Mouse (Mus musculus) lung, postnatal 14 days (tissue): ENCODE results near the gene Irf2bp2.
"Not testable (repeated sequence)": the region's sequence is repeated elsewhere in the genome, so short reads cannot be mapped to it uniquely, and the experiment has no call there.

ENCODE experiments used
- DNase-seq: peaks from one replicate; pipeline ENCODE4 v3.0.0; 2021

Gene Irf2bp2

DNA sequence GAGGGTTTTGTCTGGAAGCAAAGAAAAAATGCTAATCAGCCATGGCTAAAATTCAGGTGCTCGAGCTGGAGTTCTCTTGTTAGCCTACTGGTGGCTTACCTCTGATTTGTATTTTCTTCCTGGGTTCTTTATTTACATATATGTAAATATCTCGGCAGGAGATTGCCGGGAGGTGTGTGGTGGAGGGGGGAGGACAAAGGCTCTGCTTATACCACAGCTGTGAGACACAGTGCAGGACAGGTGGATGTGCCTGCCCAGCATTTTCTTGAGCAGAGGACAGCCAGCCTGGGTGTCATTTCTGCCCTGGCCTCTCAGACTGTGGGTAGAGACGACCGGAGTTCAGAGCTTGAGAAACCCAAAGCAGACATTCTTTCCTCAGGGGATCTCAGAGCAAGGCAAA lies 7.5 kb upstream of the Irf2bp2 start:
- DNase-seq, result no peak

DNA sequence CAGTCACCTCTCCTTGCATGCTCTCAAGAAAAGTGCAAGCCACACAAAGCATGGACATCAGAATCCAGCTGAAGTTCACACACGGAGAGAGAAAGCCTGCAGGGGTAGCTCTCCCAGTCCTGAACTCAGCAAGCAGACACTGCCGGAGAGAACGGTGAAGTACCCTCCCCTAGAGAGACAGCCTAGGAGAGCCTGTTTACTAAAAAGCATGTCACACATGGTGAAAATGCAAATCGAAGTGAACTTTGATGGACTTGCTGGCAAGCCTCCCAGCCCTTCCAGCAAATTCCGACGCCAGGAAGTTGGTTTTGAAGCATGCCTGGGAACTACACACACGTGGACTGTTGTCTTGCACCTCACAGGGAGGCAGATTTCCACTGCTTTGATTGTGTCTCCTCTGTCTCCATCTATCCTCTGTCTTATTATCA lies 7.0 kb upstream of the Irf2bp2 start:
- DNase-seq, result peak; percentile 61

GRCm38 (mm10) chr8:126600388-126600787 lies 6.6 kb upstream of the Irf2bp2 start:
- not testable (repeated sequence) for DNase-seq

- no peak for DNase-seq
Measured at GRCm38 (mm10) chr8:126599297-126599696, 5.5 kb upstream of the Irf2bp2 start.

DNA sequence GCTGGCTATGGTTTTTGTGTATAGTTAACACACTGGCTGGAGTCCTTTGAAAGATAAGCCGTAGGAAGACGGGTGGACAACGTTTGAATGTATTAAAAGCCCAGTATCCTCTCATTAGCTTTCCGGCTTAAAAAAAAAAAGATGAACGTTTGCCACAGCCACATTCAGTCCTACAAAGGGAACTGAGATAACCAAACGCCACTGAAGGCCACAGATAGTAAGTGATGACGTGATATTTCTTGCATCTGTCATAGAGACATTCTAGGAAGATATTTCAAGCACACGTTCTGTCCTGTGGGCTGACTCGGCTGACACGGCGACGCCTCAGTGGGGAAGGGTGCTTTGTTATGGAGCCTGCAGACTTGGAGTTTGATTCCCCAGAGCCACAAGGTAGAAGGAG lies 4.4 kb upstream of the Irf2bp2 start:
- no peak for DNase-seq

GRCm38 (mm10) chr8:126596721-126597120 lies 2.9 kb upstream of the Irf2bp2 start:
- no peak for DNase-seq

GRCm38 (mm10) chr8:126596097-126596634 lies 2.4 kb upstream of the Irf2bp2 start:
- peak; percentile 92 for DNase-seq

DNA sequence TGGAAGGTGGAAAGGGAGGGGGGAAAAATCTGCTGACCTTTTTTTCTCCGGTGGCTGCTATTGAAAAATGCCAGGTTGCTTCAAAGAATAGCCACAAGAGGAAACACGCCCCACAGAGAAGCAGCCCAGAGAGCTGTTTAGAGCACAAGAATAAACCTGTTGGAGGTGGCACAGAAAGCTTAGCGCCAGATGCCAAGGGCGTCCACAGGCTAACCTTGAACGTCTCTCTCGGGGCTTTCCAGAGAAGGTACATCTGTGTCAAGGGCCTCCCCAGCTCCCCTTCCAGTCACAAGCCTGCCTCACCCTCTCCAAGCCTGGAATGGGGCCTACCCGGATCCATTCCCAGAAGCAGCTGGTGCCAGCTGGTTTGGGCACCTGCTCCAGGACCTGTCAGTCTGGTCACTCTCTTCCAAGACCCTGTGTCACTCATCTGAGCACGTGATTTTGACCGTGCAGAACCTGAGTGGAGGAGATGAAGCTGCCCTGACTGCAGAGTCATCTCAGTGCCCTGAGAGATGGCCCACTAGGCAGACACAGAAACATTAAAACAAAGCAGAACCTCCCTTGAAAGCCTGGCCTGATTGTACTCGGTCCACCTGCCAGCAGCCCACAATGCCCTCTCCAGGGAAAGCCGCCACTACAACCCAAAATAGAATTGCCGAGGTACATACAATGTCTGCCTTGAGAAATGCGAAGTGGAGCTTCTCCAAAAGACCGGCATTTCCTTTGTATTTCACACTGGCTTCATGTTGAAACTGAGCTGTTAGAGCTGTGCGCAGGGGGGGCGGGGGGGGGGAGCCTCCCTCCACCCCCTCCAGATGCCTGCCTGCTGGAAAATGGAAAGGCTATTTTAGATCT lies 1.6 kb upstream of the Irf2bp2 start:
- DNase-seq, result peak; percentile 76

DNA sequence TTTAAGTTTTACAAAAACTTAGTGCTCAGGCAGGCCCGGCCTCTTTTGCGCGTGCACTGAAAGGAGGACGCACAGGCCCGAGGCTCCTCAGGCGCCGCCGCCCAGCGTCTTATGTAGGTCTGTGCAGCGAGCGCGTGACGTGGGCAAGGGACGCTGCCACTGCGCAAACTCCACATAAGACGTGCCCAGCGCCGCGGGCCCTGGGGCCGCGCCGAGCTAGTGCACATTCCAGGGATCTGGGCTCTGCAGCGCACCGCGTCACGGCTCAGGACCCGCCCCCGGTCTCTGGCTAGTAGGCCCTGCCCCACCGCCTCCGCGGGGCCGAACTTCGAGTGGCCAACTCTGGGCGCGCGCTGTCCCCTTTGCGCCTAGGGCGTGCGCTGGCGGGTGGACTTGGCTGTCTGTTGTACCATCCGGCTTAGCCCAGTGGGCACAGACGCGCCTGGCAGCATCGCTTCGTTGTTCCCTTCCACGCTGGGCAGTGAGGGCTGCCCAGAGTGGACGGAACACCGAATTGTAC lies 755 bp upstream of the Irf2bp2 start:
- peak; percentile 98 for DNase-seq

GRCm38 (mm10) chr8:126592771-126593571 lies 815 bp downstream of the Irf2bp2 start:
- DNase-seq, result peak; percentile 49

- no peak for DNase-seq
Measured at GRCm38 (mm10) chr8:126592381-126592770, 1.4 kb downstream of the Irf2bp2 start.

DNA sequence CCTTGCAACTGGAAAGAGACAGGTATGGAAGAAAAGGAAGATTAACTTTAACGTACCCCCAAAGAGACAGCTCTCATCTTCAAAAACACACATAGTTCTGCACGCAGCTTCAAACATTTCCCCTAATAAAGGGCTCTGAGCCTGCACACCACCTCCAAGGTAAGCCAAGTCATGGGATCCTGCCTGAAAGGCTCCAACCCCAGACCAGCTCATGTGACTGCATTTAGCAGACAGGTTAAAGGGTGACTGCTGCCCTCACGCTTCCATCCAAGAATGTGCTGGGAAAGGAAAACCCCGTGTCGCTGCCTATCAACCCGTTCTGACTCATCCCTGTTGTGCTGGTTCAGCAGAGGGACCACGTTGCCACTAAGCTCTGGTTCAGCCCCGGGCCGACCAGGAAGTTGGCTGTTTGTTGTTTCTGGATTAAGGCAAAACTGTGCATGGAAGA lies 1.9 kb downstream of the Irf2bp2 start:
- peak; percentile 59 for DNase-seq

DNA sequence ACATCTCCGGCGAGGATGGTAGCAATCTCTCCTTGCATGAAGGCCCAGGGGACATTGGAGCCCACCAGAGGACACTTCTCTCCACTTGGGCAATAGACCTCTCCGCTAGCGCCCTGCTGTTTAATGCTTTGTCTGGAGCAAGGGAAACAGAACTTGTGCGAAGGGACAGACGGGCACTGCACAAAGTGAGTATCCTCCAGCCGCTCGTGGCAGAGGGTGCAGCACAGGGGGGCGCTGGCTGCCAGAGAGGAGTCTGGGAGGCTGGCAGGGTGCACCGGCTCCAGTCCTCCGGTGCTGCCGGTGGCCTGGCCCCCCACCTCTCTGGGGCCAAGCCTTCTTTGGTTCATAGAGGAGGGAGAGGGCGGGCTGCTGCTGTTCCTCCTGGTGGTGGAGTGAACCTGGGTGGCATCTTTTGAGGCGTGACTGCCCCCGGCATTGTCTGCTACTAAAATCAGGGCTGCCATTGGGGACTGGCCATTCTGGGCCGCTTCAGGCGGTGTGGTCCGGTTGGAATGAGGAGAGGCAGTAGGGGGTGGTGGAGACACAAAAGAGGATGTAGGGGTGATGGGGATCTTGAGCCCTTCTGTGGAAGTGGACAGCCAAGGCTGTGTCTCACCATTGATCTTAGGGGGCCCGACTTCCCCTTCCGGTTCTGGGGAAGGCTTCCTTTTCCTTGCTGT lies 2.5 kb downstream of the Irf2bp2 start:
- DNase-seq, result peak; percentile 62

- DNase-seq, result no peak
Measured at GRCm38 (mm10) chr8:126590599-126590998, 3.2 kb downstream of the Irf2bp2 start.

GRCm38 (mm10) chr8:126590024-126590529 lies 3.7 kb downstream of the Irf2bp2 start:
- peak; percentile 67 for DNase-seq

- no peak for DNase-seq
Measured at GRCm38 (mm10) chr8:126589507-126590023, 4.2 kb downstream of the Irf2bp2 start.

GRCm38 (mm10) chr8:126588636-126589506 lies 4.9 kb downstream of the Irf2bp2 start:
- no peak for DNase-seq

DNA sequence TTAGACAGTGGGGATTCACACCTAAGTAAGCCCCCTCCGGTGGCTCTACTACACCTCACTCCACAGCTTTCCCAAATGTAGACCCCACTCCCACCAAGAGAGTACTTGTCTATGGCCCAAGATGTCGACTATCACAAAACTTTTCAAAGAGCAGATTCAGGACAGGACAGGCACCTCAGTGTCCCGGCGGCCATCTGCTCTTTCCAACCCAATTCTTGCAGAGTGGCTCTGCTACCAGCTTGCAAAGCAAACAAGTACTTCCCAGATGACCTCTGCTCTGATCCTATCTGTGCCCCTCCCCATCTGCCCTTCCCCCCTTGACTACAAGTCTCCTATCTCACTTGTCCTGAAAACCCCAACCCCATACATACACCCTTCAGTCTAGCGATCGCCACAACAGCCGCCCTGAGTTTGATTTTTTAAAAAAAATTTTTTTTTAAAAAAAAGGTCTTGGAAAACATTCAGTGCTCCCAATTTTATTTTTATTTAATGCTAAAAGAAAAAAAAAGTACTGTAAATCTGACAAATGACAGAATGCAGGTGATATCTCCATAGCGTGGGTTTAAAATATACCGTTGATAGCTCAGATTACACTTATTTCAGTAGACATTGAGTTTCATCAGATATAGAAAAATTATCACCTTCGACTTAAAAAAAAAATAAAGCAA lies 5.8 kb downstream of the Irf2bp2 start:
- DNase-seq, result no peak

DNA sequence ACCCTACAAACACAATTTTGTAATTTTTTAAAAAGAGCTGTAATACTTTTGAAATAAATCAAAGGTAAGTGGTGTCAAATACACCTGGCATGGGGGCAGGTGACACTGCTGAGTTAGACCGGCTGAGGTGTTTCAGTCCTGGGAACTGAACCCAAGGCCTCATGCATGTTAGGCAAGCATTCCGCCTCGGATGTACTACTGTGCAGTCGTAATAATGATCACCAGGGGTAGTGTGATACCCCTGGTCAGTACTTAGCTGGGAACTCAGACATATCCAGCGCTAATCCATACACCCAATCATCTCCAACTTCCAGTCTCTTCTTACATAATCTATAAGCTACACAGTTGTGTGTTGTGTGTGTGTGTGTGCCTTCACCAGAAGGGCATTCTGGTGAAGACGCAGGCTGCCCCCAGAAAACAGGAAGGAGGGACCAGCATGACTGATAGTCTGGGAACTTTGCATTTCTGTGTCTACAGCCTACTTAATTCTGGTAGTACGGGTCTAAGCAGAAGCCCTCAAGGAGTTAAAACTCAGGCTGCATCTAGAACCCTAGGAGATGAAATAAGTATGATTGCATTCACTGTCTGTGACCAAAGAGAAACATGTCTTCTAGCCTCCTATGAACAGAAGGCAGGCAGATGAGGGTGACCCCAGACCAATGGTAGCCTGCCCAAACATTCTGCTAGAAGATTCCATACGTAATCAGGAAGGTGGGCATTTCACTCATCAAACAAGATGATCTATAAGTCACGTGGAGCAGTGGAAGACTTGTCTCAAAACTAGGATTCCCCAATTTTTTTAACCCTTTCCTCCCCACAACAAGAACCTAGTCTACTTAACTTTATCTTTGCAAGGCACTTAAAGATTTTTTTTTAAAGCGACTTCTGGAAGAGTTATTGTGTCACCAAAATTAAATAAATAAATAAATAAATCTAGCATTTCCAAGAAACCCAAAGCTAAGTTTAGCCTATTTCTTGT lies 6.9 kb downstream of the Irf2bp2 start:
- DNase-seq, result no peak
